Mouse (Mus musculus) hindbrain, embryonic 15.5 days (tissue): ENCODE results near the gene Tap2. TPM values are rescaled to one million over a fixed set of nuclear protein-coding genes. Genes with fewer than 3 reads are reported as not detected.
A peak's percentile ranks its signal among the peaks of the same experiment; 100 is the strongest.

Experiments
- ATAC-seq: fragments of 200-750 bp; cut with Nextera tagmentation; 2 replicates; pipeline ENCODE4 v1.8.0; 2017; ENCODE audit warnings: low read depth, moderate number of reproducible peaks, moderate TSS enrichment; ENCODE audit not compliant: low FRiP score
- H3K27ac ChIP-seq: fragments of 300-500 bp; sonication (generic); replicated peaks from 2 replicates; pipeline ENCODE4 v1.5.1; 2015; ENCODE audit warnings: mild to moderate bottlenecking, inconsistent platforms
- H3K27me3 ChIP-seq: fragments of 300-500 bp; sonication (generic); 2 replicates; pipeline ENCODE4 v1.6.1; 2015; ENCODE audit warnings: control low read depth, inconsistent platforms
- H3K36me3 ChIP-seq: fragments of 300-500 bp; sonication (generic); 2 replicates; pipeline ENCODE4 v1.6.1; 2015; ENCODE audit warnings: control low read depth, inconsistent platforms
- H3K4me1 ChIP-seq: fragments of 300-500 bp; sonication (generic); replicated peaks from 2 replicates; pipeline ENCODE4 v1.6.1; 2015; ENCODE audit warnings: control low read depth, inconsistent platforms
- H3K4me2 ChIP-seq: fragments of 300-500 bp; sonication (generic); 2 replicates; pipeline ENCODE4 v1.6.1; 2015; ENCODE audit warnings: moderate library complexity, mild to moderate bottlenecking, inconsistent platforms
- H3K4me3 ChIP-seq: fragments of 300-500 bp; sonication (generic); 2 replicates; pipeline ENCODE4 v1.5.1; 2015; ENCODE audit warnings: mild to moderate bottlenecking, inconsistent platforms
- H3K9ac ChIP-seq: fragments of 300-500 bp; sonication (generic); 2 replicates; pipeline ENCODE4 v1.6.1; 2015; ENCODE audit warnings: inconsistent platforms
- H3K9me3 ChIP-seq: fragments of 300-500 bp; sonication (generic); 2 replicates; pipeline ENCODE4 v1.6.1; 2016; ENCODE audit warnings: control low read depth, inconsistent platforms
- WGBS: fragments of 180-500 bp; shearing (Covaris S2); methylation state at CpG from one replicate; pipeline ENCODE4 v1.1.7; 2015; 5-methylcytosine and 5-hydroxymethylcytosine counted together
- polyA plus RNA-seq: library from polyadenylated mRNA; unstranded; fragments of >200 nt; fragmentation: Nextera tagmentation; extraction: Ambion mirVana; gene quantifications from 2 replicates; pipeline ENCODE4 v1.2.1, GENCODE M21; 2015

The Tap2 gene
- 2.2 and 2.3 TPM in 2 replicates for polyA plus RNA-seq

DNA sequence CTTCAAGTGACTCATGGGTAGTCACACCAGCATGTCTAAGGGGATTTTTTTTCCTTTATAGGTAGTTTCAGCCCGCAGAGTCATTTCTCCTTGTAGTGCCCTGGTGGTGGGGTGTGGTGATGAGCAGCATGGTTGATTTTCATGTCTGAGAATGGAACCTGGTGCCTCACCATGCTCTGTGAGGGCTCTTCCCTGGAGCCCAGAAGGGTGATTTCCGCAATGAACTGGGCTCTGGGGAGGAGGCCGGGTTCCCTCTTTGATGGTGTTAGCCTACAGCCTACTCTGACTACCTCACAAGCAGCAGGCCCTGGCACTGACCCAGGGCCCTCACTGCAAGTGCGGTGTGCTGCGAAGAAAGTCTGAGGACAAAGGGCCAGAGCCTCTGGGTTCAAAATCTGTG, at the start of gene Tap2:
Gene Tap2, plus strand, starts transcription at position 84 of the 400 bp plus-strand sequence.
- no peak within 1 kb of the TSS for H3K27ac ChIP-seq
- peak within 1 kb of the TSS; percentile 57 for H3K4me3 ChIP-seq
- WGBS, result 62% methylated on average over 5 of the region's 5 CpGs
- H3K4me2 ChIP-seq, result peak within 1 kb of the TSS; percentile 85
- no peaks in the 10 kb centered on the region for H3K9me3 ChIP-seq
- peak within 1 kb of the TSS; percentile 50 for H3K9ac ChIP-seq
- ATAC-seq, result no peak
- H3K36me3 ChIP-seq, result no peaks in the 10 kb centered on the region
- peaks cover 14% of the 10 kb centered on the region; the same call in 1 of the 2 replicates for H3K4me1 ChIP-seq
- H3K27me3 ChIP-seq, result peaks cover 50% of the 10 kb centered on the region

DNA sequence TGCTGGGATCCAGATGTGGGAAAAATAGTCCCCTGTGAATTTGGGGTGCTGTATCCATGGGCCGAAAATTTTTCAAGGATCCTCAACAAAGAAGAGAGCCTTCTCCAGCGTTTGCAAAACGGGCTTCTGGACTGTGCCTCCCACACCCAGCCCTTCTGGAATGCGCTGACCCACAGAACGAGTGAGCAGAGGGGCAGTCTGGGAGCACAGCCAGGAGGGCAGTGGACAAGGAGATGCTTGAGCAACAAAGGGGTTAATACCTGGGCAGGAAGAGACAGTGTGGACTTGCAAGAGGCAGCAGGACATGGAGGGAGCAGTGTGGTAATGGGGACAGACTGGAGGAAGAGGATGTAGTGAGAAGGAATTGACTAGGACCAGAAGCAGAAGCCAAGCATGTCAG, 47.8 kb upstream of the Tap2 start:
- Histone ChIP-seq H3K36me3 (no peaks in the 10 kb centered on the region), H3K9ac (no peak overlapping the region), H3K4me2 (no peak overlapping the region), H3K27me3 (no peaks in the 10 kb centered on the region), H3K4me1 (no peaks in the 10 kb centered on the region), H3K9me3 (no peaks in the 10 kb centered on the region), H3K27ac (no peak overlapping the region), H3K4me3 (no peak overlapping the region)
- WGBS, result 58% methylated on average over 5 of the region's 5 CpGs
- no peak for ATAC-seq

DNA sequence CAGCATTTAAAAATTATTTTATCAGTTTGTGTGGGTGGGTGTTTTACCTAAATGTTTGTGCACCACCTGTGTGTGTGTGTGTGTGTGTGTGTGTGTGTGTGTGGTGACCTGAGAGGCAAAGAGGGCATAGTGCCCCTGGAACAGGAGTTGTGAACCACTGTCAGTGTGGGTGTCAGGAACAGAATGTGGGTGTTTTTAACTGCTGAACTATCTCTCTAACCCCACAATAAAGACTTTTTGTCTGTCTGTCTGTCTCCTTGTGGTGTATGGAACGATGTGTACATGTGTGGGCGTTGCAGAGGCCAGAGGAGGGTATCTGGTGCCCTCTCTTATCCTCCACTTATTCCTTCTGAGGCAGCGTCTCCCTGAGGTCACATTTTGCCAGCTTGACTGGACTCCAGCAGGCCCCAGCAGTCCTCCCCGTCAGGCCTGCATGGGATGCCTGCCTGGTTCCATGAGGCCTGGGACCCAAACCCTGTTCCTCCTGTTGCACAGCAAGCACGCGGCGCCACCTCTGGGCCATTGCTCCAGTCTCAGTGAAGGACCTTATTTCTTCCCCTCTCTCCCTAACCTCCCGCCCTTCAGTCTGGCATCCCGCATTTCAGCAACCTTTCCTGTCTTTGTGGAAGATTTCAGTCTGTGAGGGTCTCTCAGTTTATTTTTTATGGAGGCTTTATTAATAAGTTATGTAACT, 39.0 kb upstream of the Tap2 start:
- WGBS, result 54% methylated on average over 9 of the region's 9 CpGs
- Histone ChIP-seq H3K9me3 (no peaks in the 10 kb centered on the region), H3K4me2 (no peak overlapping the region), H3K27me3 (no peaks in the 10 kb centered on the region), H3K36me3 (no peaks in the 10 kb centered on the region), H3K9ac (no peak overlapping the region), H3K27ac (no peak overlapping the region), H3K4me1 (no peaks in the 10 kb centered on the region), H3K4me3 (no peak overlapping the region)
- ATAC-seq, result no peak

DNA sequence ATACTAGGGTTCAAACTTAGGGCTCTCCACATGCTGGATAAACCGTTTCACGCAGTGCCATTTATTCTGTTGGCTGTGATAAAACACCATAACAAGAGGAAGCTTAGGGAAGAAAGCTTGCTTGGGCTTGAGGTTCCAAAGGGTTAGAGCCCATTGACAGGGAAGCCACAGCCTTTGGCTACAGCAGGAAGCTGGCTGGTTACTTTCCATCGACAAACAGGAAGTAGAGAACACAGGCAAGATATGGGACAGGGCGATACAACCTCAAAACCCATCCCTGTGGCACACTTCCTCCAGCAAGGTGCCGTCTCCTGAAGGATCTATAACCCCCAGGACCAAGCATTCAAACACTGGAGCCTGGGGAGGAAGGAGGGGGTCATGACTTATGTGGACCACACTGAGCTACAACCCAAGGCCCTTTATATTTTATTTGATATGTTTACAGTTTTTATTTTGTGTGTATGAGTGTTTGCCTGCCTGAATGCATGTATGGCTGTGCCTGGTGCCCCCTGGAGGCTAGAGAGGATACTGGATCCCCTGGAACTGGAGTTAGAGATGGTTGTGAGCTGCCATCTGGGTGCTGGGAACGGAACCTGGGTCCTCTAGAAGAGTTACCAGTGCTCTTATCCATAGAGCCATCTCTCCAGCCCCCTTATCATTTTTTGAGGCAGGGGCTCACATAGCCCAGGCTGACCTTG, 38.1 kb upstream of the Tap2 start:
- Histone ChIP-seq H3K4me2 (no peak overlapping the region), H3K4me3 (no peak overlapping the region), H3K27me3 (no peaks in the 10 kb centered on the region), H3K4me1 (no peaks in the 10 kb centered on the region), H3K36me3 (no peaks in the 10 kb centered on the region), H3K9ac (no peak overlapping the region), H3K9me3 (no peaks in the 10 kb centered on the region), H3K27ac (no peak overlapping the region)
- WGBS, result 83% methylated on average over 6 of the region's 6 CpGs
- ATAC-seq, result no peak

DNA sequence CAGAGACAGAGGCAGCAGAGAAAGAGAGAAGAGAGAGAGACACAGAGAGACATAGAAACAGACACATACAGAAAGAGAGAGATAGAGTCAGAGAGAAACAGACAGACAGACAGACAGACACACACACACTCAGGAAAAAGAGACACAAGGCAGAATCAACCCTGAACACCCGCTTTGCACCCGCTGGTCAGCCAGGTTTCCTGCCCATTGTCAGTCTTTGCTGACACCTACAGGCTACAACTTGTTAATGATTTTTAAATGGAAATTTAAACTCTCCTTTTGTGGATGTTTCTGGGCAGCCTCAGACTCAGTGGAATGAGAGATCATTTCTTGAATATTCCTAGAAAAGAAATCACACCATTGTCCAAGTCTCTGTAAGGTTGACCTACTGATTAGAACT, 34.0 kb upstream of the Tap2 start:
- Histone ChIP-seq H3K27me3 (no peaks in the 10 kb centered on the region), H3K27ac (no peak overlapping the region), H3K4me3 (no peak overlapping the region), H3K4me1 (no peaks in the 10 kb centered on the region), H3K9me3 (no peaks in the 10 kb centered on the region), H3K9ac (no peak overlapping the region), H3K4me2 (no peak overlapping the region), H3K36me3 (no peaks in the 10 kb centered on the region)
- WGBS, result 0% methylated on average over 2 of the region's 2 CpGs
- ATAC-seq, result no peak

DNA sequence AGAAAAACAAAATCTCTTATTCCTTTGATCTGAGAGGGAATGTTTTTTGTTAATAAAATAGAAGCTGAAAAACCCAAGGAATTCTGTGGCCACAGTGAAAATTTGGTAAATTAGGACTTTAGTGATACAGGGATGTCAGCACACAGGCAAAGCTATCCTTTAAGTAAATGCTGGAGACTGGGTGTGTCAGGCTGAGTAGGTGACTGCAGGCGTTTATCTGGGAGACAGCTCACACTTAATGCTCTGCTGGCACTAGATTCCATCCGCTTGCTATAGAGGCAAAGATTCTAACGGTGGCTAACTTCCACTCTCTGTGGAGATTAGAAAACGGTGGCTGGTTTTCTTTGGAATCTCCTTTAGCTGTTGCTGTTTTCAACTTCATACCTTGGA, 32.8 kb upstream of the Tap2 start:
- H3K4me3 ChIP-seq, result no peak overlapping the region
- ATAC-seq, result no peak
- no peaks in the 10 kb centered on the region for H3K36me3 ChIP-seq
- no peaks in the 10 kb centered on the region for H3K9me3 ChIP-seq
- 28% methylated on average over 4 of the region's 4 CpGs for WGBS
- no peak overlapping the region for H3K9ac ChIP-seq
- no peak overlapping the region for H3K27ac ChIP-seq
- no peak overlapping the region for H3K4me2 ChIP-seq
- H3K4me1 ChIP-seq, result no peaks in the 10 kb centered on the region
- no peaks in the 10 kb centered on the region for H3K27me3 ChIP-seq

DNA sequence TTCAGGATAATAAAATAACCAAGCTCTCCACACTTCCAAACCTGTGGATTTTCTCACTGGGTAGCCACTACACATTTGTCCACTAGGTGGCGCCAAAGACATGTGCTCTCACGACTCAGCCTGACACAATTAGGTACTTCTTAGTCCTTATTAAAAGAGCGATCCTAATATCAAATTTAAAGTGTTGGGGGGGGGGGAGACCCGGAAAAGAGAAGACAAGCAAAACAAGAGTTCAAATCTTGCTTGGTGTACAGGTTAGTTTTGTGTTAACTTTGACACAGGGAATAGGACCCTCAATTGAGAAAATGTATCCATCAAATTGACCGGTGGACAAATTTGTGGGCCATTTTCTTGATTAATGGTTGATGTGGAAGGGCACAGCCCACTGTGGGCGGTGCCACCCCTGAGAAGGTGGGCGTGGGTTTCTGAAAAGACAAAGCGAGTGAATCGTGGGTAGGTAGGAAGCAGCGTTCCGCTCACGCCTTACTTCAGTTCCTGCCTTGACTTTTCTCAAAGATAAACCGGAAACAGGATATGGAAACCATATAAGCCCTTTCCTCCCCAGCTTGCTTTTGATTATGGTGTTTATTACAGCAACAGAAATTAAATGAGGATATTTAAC, 32.3 kb upstream of the Tap2 start:
- no peaks in the 10 kb centered on the region for H3K27me3 ChIP-seq
- no peaks in the 10 kb centered on the region for H3K9me3 ChIP-seq
- no peak overlapping the region for H3K4me2 ChIP-seq
- H3K36me3 ChIP-seq, result no peaks in the 10 kb centered on the region
- no peak overlapping the region for H3K9ac ChIP-seq
- H3K4me3 ChIP-seq, result no peak overlapping the region
- H3K4me1 ChIP-seq, result no peaks in the 10 kb centered on the region
- no peak overlapping the region for H3K27ac ChIP-seq
- no peak for ATAC-seq
- 41% methylated on average over 13 of the region's 13 CpGs for WGBS

DNA sequence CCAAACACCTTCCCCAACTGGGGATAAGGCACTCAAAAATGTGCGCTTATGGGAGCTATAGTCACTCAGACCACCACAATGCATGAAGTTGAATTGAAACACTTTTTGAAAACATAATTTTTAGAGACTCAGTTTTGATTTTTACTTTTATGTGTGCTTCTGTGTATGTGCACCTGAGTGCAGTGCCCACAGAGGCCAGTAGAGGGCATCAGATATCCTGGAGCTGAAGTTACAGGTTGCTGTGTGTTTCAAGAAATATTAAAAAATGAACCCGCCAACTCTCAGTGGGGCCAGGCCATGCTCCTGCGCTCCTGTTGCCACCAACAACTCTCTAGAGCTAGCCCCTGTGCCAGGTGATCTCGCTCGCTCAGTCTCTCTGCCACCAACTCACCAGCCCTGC, 30.8 kb upstream of the Tap2 start:
- Histone ChIP-seq H3K9ac (no peak overlapping the region), H3K4me2 (no peak overlapping the region), H3K9me3 (no peaks in the 10 kb centered on the region), H3K36me3 (no peaks in the 10 kb centered on the region), H3K27me3 (no peaks in the 10 kb centered on the region), H3K4me3 (no peak overlapping the region), H3K4me1 (no peaks in the 10 kb centered on the region), H3K27ac (no peak overlapping the region)
- ATAC-seq, result no peak
- 92% methylated on average over 5 of the region's 5 CpGs for WGBS

DNA sequence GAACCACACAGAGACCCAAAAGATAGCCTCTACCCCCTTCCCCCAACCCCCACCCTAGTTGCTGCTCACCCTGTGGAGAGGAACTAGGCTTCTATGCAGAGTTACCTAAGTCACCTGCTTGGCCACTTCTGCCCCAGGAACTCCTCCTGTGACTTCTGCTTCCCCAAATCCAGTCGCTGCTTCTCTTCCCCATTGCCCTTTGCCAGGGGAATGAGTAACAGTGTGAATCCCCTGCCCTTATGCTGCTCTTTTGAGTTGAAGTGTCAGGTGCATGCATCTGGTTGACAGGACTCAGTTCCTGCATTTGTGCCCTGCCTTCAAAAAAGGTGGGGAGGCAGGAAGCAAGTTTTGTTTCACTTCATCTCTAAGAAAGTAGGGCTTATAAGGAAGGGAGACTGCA, 29.3 kb upstream of the Tap2 start:
- no peak for ATAC-seq
- 48% methylated on average over 1 of the region's 1 CpGs for WGBS
- H3K4me2 ChIP-seq, result no peak overlapping the region

DNA sequence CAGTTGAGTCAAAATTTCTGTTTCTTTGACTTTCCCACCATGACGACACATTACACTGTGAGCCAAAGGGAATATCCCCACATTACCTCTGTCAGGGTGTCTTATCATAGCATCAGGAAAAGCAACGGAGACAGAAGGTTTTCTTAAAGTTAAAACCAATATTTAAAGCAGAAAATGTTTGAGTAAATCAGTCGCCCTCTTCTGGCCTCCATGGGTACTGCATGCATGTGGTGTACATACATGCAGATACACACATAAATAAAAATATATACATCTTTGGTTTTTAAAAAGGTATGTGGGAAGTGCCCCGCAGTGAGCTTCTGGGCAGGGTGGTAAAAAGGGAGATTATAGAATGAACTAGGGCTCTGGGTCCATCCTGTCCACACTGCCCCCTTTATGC, 26.1 kb upstream of the Tap2 start:
- Histone ChIP-seq H3K27me3 (no peaks in the 10 kb centered on the region), H3K9ac (no peak overlapping the region), H3K4me3 (no peak overlapping the region), H3K27ac (no peak overlapping the region), H3K9me3 (no peaks in the 10 kb centered on the region), H3K4me1 (no peaks in the 10 kb centered on the region), H3K36me3 (no peaks in the 10 kb centered on the region), H3K4me2 (no peak overlapping the region)
- 74% methylated on average over 4 of the region's 4 CpGs for WGBS
- ATAC-seq, result no peak

More for the DNA sequence above, 29.3 kb upstream of the Tap2 start:
- H3K9ac ChIP-seq, result no peak overlapping the region
- H3K9me3 ChIP-seq, result no peaks in the 10 kb centered on the region
- H3K27me3 ChIP-seq, result no peaks in the 10 kb centered on the region
- no peaks in the 10 kb centered on the region for H3K4me1 ChIP-seq
- H3K4me3 ChIP-seq, result no peak overlapping the region
- H3K27ac ChIP-seq, result no peak overlapping the region
- H3K36me3 ChIP-seq, result no peaks in the 10 kb centered on the region

DNA sequence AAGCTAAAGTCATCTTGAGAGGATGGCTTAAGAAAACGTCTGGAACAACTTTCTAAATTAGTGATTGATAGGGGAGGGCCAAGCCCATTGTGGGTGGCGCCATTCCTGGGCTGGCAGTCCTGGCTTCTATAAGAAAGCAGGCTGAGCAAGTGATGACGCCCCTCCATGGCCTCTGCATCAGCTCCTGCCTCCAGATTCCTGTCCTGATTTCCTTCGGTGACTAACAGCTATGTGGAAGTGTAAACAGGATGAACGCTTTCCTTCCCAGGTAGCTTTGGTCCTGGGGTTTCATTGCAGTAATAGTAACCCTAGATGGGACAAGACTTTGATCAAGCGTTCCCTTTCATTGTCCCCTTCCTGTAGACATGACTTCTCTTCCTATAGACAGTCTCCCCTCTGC, 24.3 kb upstream of the Tap2 start:
- no peak for ATAC-seq
- Histone ChIP-seq H3K27me3 (0 out of 2 replicates have a peak, but pooled peaks cover 4% of the 10 kb centered on the region), H3K4me2 (no peak overlapping the region), H3K9ac (no peak overlapping the region), H3K4me1 (no peaks in the 10 kb centered on the region), H3K36me3 (no peaks in the 10 kb centered on the region), H3K4me3 (no peak overlapping the region), H3K9me3 (no peaks in the 10 kb centered on the region), H3K27ac (no peak overlapping the region)
- WGBS, result 73% methylated on average over 6 of the region's 6 CpGs
